Mouse (Mus musculus) heart, embryonic 15.5 days (tissue): Measurements from ENCODE around the gene Ap2a1. TPM values are rescaled to one million over a fixed set of nuclear protein-coding genes. Genes with fewer than 3 reads are reported as not detected.

Source experiments
- ATAC-seq: fragments of 200-750 bp; cut with Nextera tagmentation; replicated peaks from 2 replicates; pipeline ENCODE4 v1.8.0; 2017; ENCODE audit warnings: low read depth, moderate TSS enrichment; ENCODE audit not compliant: insufficient number of reproducible peaks, insufficient read depth, low FRiP score
- H3K27ac ChIP-seq: fragments of 300-500 bp; sonication (generic); 2 replicates; pipeline ENCODE4 v1.5.1; 2015; ENCODE audit warnings: mild to moderate bottlenecking, inconsistent platforms
- H3K27me3 ChIP-seq: fragments of 300-500 bp; sonication (generic); 2 replicates; pipeline ENCODE4 v1.6.1; 2015; ENCODE audit warnings: inconsistent platforms
- H3K36me3 ChIP-seq: fragments of 300-500 bp; sonication (generic); 2 replicates; pipeline ENCODE4 v1.6.1; 2015; ENCODE audit warnings: mild to moderate bottlenecking, inconsistent platforms
- H3K4me1 ChIP-seq: fragments of 300-500 bp; sonication (generic); replicated peaks from 2 replicates; pipeline ENCODE4 v1.6.1; 2015; ENCODE audit warnings: inconsistent platforms
- H3K4me2 ChIP-seq: fragments of 300-500 bp; sonication (generic); 2 replicates; pipeline ENCODE4 v1.6.1; 2015; ENCODE audit warnings: inconsistent platforms, mild to moderate bottlenecking, moderate library complexity
- H3K4me3 ChIP-seq: fragments of 300-500 bp; sonication (generic); 2 replicates; pipeline ENCODE4 v1.5.1; 2015; ENCODE audit warnings: mild to moderate bottlenecking, inconsistent platforms
- H3K9ac ChIP-seq: fragments of 300-500 bp; sonication (generic); 2 replicates; pipeline ENCODE4 v1.6.1; 2015; ENCODE audit warnings: mild to moderate bottlenecking, inconsistent platforms
- H3K9me3 ChIP-seq: fragments of 300-500 bp; sonication (generic); replicated peaks from 2 replicates; pipeline ENCODE4 v1.6.1; 2016; ENCODE audit warnings: inconsistent platforms
- WGBS: fragments of 180-500 bp; shearing (Covaris S2); methylation state at CpG from one replicate; pipeline ENCODE4 v1.1.7; 2015; ENCODE audit warnings: mixed read lengths; 5-methylcytosine and 5-hydroxymethylcytosine counted together
- polyA plus RNA-seq: library from polyadenylated mRNA; unstranded; fragments of >200 nt; fragmentation: Nextera tagmentation; extraction: Ambion mirVana; gene quantifications from 2 replicates; pipeline ENCODE4 v1.2.1, GENCODE M21; 2015

The Ap2a1 gene
- polyA plus RNA-seq, 1 experiment from 2014 or later: 51.9 TPM

GRCm38 (mm10) chr7:44962337-44962736, 33.0 kb upstream of the Ap2a1 start:
- H3K36me3 ChIP-seq: no peaks in the 10 kb centered on the region

GRCm38 (mm10) chr7:44960512-44960910, 31.2 kb upstream of the Ap2a1 start:
- Histone ChIP-seq H3K27me3 (no peaks in the 10 kb centered on the region), H3K4me2 (no peak overlapping the region), H3K27ac (no peak overlapping the region), H3K9me3 (no peaks in the 10 kb centered on the region), H3K9ac (no peak overlapping the region), H3K4me1 (no peaks in the 10 kb centered on the region), H3K36me3 (no peaks in the 10 kb centered on the region), H3K4me3 (no peak overlapping the region)
- 83% methylated on average over 13 of the region's 13 CpGs for WGBS
- ATAC-seq: no peak

More at GRCm38 (mm10) chr7:44962337-44962736, 33.0 kb upstream of the Ap2a1 start:
- Histone ChIP-seq H3K27ac (no peak overlapping the region), H3K4me1 (no peaks in the 10 kb centered on the region), H3K4me2 (no peak overlapping the region), H3K4me3 (no peak overlapping the region), H3K9ac (no peak overlapping the region), H3K9me3 (no peaks in the 10 kb centered on the region), H3K27me3 (no peaks in the 10 kb centered on the region)
- whole genome bisulfite sequencing: 68% methylated on average over 8 of the region's 8 CpGs
- no peak for ATAC-seq

GRCm38 (mm10) chr7:44959874-44960511, 30.7 kb upstream of the Ap2a1 start:
- whole genome bisulfite sequencing: 76% methylated on average over 10 of the region's 10 CpGs
- Histone ChIP-seq H3K9ac (no peak overlapping the region), H3K4me1 (no peaks in the 10 kb centered on the region), H3K36me3 (no peaks in the 10 kb centered on the region), H3K4me2 (no peak overlapping the region), H3K9me3 (no peaks in the 10 kb centered on the region), H3K4me3 (no peak overlapping the region), H3K27me3 (no peaks in the 10 kb centered on the region), H3K27ac (no peak overlapping the region)
- ATAC-seq: no peak

- Histone ChIP-seq H3K9ac (no peak overlapping the region), H3K4me1 (0 out of 2 replicates have a peak, but pooled peaks cover under 1% of the 10 kb centered on the region), H3K27me3 (no peaks in the 10 kb centered on the region), H3K27ac (no peak overlapping the region), H3K9me3 (no peaks in the 10 kb centered on the region), H3K4me3 (no peak overlapping the region), H3K36me3 (no peaks in the 10 kb centered on the region), H3K4me2 (no peak overlapping the region)
- 68% methylated on average over 8 of the region's 8 CpGs for WGBS
- ATAC-seq: no peak
Measured at GRCm38 (mm10) chr7:44959281-44959680, 30.0 kb upstream of the Ap2a1 start.

- WGBS: 49% methylated on average over 7 of the region's 7 CpGs
- no peak for ATAC-seq
- Histone ChIP-seq H3K9me3 (no peaks in the 10 kb centered on the region), H3K27me3 (no peaks in the 10 kb centered on the region), H3K9ac (no peak overlapping the region), H3K36me3 (no peaks in the 10 kb centered on the region), H3K4me3 (no peak overlapping the region), H3K27ac (no peak overlapping the region), H3K4me1 (peaks cover 2% of the 10 kb centered on the region; the same call in 1 of the 2 replicates), H3K4me2 (no peak overlapping the region)
Measured at GRCm38 (mm10) chr7:44958208-44958607, 28.9 kb upstream of the Ap2a1 start.

GRCm38 (mm10) chr7:44957183-44957835, 28.0 kb upstream of the Ap2a1 start:
- no peaks in the 10 kb centered on the region for H3K27me3 ChIP-seq
- ATAC-seq: no peak
- no peak overlapping the region for H3K9ac ChIP-seq
- H3K9me3 ChIP-seq: no peaks in the 10 kb centered on the region
- H3K36me3 ChIP-seq: no peaks in the 10 kb centered on the region
- peaks cover 11% of the 10 kb centered on the region for H3K4me1 ChIP-seq
- WGBS: 66% methylated on average over 20 of the region's 20 CpGs
- H3K4me3 ChIP-seq: no peak overlapping the region
- H3K27ac ChIP-seq: no peak overlapping the region
- no peak overlapping the region for H3K4me2 ChIP-seq

- no peak overlapping the region for H3K9ac ChIP-seq
- no peaks in the 10 kb centered on the region for H3K9me3 ChIP-seq
- H3K36me3 ChIP-seq: no peaks in the 10 kb centered on the region
- peaks cover 6% of the 10 kb centered on the region; the same call in 1 of the 2 replicates for H3K27me3 ChIP-seq
- ATAC-seq: no peak
- H3K4me3 ChIP-seq: no peak overlapping the region
- no peak overlapping the region for H3K27ac ChIP-seq
- no peak overlapping the region for H3K4me2 ChIP-seq
- 63% methylated on average over 6 of the region's 6 CpGs for WGBS
- H3K4me1 ChIP-seq: peaks cover 18% of the 10 kb centered on the region
Measured at GRCm38 (mm10) chr7:44956266-44956665, 27.0 kb upstream of the Ap2a1 start.

GRCm38 (mm10) chr7:44955628-44956027, 26.3 kb upstream of the Ap2a1 start:
- no peak overlapping the region for H3K27ac ChIP-seq
- WGBS: 50% methylated on average over 5 of the region's 5 CpGs
- H3K4me1 ChIP-seq: peaks cover 18% of the 10 kb centered on the region
- no peak overlapping the region for H3K9ac ChIP-seq
- H3K36me3 ChIP-seq: no peaks in the 10 kb centered on the region
- H3K27me3 ChIP-seq: peaks cover 12% of the 10 kb centered on the region
- H3K4me3 ChIP-seq: no peak overlapping the region
- no peak for ATAC-seq
- no peaks in the 10 kb centered on the region for H3K9me3 ChIP-seq
- H3K4me2 ChIP-seq: no peak overlapping the region

GRCm38 (mm10) chr7:44954091-44954885, 25.0 kb upstream of the Ap2a1 start:
- no peaks in the 10 kb centered on the region for H3K36me3 ChIP-seq
- H3K4me2 ChIP-seq: no peak overlapping the region
- no peak overlapping the region for H3K9ac ChIP-seq
- peak overlapping the region; percentile 19; the same call in 1 of the 2 replicates for H3K27ac ChIP-seq
- peaks cover 18% of the 10 kb centered on the region for H3K4me1 ChIP-seq
- H3K9me3 ChIP-seq: no peaks in the 10 kb centered on the region
- peaks cover 25% of the 10 kb centered on the region for H3K27me3 ChIP-seq
- H3K4me3 ChIP-seq: no peak overlapping the region
- ATAC-seq: no peak
- WGBS: 79% methylated on average over 12 of the region's 12 CpGs

- no peak overlapping the region for H3K4me3 ChIP-seq
- no peak for ATAC-seq
- peaks cover 29% of the 10 kb centered on the region for H3K27me3 ChIP-seq
- H3K27ac ChIP-seq: no peak overlapping the region
- H3K4me2 ChIP-seq: no peak overlapping the region
- peaks cover 18% of the 10 kb centered on the region for H3K4me1 ChIP-seq
- no peaks in the 10 kb centered on the region for H3K36me3 ChIP-seq
- H3K9ac ChIP-seq: no peak overlapping the region
- no peaks in the 10 kb centered on the region for H3K9me3 ChIP-seq
- 57% methylated on average over 14 of the region's 14 CpGs for WGBS
Measured at GRCm38 (mm10) chr7:44953561-44953960, 24.3 kb upstream of the Ap2a1 start.

GRCm38 (mm10) chr7:44952611-44953306, 23.5 kb upstream of the Ap2a1 start:
- no peaks in the 10 kb centered on the region for H3K9me3 ChIP-seq
- peaks cover 35% of the 10 kb centered on the region for H3K27me3 ChIP-seq
- peak overlapping the region; percentile 72 for H3K27ac ChIP-seq
- peak overlapping the region; percentile 95 for H3K4me2 ChIP-seq
- H3K9ac ChIP-seq: peak overlapping the region; percentile 67
- H3K4me1 ChIP-seq: peaks cover 18% of the 10 kb centered on the region
- peak overlapping the region; percentile 58 for H3K4me3 ChIP-seq
- ATAC-seq: peak; percentile 78
- H3K36me3 ChIP-seq: no peaks in the 10 kb centered on the region
- WGBS: 6% methylated on average over 24 of the region's 24 CpGs
